Mouse (Mus musculus) lung, postnatal 0 days (tissue): ENCODE data around the gene 0610037L13Rik.

Experiments
- CTCF ChIP-seq: IDR thresholded peaks from 2 replicates; pipeline ENCODE4 v1.5.1; 2016; ENCODE audit warnings: antibody characterized with exemption, mild to moderate bottlenecking
- EP300 ChIP-seq: IDR thresholded peaks from 2 replicates; pipeline ENCODE4 v1.6.1; 2016; ENCODE audit warnings: antibody characterized with exemption, mild to moderate bottlenecking, control low read depth

DNA sequence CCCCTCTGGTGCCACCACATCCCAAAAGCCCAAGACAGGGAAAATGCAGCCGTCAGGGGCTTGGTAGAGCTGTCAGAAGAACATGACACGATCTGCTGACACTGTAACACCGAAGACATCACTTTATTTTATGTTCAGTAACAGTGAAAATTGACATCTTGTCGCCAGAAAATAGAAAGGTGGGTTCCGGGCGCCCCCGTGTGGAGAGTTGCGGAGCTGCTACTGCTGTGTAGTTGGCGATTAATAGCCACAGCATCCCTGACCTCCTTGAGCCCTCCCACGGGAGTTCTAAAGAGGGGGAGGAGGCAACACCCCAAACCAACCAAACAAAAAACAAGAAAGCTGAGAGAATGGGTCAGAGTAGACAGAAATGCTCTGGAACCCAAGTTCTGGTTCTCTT lies 44.6 kb upstream of the 0610037L13Rik start:
- peak; percentile 90 for TF ChIP-seq CTCF
- TF ChIP-seq EP300 = no peak
